Mouse (Mus musculus) cerebellum, adult 11 months (tissue): ENCODE measurements around the gene Gm14124.
"Not testable (repeated sequence)": the region's sequence is repeated elsewhere in the genome, so short reads cannot be mapped to it uniquely, and the experiment has no call there.

ENCODE experiments used
- DNase-seq: peaks from one replicate; pipeline ENCODE4 v3.0.0; 2022

Gene Gm14124

DNA sequence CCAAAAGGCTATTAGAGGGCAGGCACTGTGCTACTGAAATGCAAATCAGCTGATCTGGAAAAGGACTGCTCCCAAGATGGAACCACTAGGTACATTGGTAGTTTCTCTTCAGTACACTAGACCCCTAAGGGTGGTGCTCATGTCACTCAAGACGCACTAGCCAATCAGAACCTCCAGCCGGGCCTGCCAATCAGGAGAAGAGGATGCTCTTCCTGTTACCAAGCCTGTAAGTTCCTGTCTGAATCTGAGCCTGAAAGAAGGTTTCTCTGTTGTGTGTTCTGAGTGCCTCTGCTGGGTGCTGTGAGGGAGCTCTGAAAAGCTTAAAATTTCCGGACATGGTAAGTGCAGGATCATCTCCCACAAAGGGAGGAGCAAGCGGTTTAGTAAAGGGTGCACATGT is at the start of gene Gm14124:
Gene Gm14124 (plus strand): TSS at position 227 of the 400 bp plus-strand sequence.
- not testable (repeated sequence) for DNase-seq

DNA sequence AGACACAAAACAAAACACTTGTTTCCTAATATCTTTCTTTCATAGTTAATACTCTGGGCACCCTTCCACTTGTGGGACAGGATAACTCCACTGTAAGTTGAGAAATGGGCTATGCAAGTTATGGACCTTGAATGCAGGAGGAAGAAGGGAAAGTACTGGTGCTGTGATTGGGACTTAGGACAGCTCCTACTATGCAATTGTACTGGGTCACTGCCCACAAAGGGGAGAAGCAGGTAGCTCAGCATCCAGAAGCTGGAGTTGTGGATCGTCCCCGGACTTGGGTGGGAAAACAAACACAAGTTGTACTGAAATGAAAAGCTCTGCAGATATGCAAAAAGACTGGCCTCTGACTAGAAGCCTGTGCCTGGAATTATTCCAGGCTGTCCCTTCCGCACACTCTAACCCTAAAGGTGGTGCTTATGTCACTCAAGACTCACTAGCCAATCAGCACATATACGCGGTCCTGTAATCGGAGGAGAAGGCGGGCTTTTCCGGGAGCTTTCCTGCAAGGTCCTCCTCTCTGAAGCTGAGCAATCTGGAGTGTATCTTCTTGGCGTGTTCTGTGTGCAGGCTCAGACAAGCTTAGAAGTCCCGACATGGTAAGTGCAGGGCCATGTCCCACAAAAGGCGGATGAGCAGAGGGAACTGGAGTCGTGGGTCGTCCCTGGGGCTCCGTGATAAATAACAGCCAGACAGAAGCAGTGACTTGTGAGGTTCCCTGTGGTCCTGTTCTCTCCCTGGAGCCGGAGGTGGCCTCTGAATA is 39.5 kb upstream of the Gm14124 start, which contains the start of gene Zfp937:
Gene Zfp937 (plus strand): TSS at position 474 of the 763 bp plus-strand sequence.
- DNase-seq, result peak; percentile 78

DNA sequence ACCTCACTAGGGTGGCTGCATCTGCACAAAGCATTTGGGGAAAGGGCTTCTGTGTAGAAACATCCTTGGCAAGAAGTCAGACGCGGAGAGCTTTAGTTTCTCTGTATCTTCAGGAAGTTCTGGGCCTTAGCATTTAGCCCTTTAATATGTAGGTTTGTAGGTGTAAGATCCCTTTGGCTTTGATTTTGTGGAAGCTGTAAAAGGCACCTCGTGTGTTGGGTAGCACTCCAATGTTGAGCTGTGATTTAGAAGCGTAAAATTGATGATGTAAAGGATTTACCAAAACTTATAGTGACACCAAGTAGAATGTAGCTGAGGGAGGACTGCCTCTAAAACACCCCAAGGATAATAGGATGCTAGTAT is 39.0 kb upstream of the Gm14124 start:
- not testable (repeated sequence) for DNase-seq

DNA sequence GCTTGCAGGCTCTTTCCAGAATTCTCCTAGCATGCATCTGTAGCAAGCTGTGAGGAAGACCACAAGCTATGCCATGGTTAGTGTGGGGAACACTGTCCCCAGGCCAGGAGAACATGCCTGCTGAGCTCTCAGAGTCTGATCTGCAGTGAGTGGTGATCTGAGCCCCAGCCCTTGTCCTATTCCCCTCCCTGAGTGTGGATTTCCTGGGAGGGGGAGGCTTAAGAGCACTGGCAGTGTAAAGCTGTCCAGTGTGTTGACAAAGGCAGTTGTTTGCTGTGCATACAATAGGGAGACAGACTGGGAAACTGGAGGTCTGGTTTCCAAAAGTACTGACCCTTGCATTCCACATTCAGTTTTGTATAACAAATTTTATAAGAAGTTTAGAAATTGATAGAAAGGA is 34.1 kb upstream of the Gm14124 start:
- not testable (repeated sequence) for DNase-seq

- no peak for DNase-seq
Measured at GRCm38 (mm10) chr2:150243211-150243610, 14.1 kb upstream of the Gm14124 start.

- DNase-seq, result not testable (repeated sequence)
Measured at GRCm38 (mm10) chr2:150255491-150255890, 1.8 kb upstream of the Gm14124 start, which contains the start of gene Gm21994. Gene Gm21994 (minus strand): TSS chr2:150255591.

DNA sequence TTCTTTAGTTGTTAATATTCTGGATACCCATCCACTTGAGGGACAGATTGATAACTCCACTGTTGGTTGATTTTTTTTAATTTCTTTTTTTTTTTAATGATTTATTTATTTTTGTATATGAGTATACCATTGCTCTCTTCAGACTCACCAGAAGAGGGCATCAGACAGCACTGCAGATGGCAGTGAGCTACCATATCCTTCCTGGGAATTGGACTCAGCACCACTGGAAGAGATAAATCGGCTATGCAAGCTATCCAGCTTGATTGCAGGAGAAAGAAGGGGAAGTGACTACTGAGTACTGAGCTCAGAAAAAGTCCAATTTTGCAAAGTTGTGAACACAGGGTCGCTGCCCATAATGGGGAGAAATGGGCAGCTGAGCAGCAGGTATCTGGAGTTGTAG is 456 bp upstream of the Gm14124 start:
- DNase-seq, result not testable (repeated sequence)

DNA sequence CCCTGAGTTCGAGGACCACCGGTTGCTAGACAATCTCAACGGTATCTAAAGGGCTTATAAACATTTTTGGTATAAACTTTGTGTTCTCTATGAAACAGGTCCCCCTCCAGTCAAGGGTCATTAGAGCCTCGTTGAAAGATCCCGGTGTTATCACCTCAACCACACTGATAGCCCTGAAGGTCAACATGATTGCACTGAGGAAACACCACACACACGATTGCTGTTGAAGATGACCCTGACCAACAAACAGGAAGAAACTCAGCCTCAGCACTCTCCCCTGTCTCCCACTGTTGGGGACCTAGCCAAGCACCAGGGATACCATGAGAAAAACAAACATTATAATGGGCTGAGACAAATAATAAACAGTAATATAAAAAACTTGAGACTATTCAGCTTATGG is 36.4 kb downstream of the Gm14124 start:
- no peak for DNase-seq

DNA sequence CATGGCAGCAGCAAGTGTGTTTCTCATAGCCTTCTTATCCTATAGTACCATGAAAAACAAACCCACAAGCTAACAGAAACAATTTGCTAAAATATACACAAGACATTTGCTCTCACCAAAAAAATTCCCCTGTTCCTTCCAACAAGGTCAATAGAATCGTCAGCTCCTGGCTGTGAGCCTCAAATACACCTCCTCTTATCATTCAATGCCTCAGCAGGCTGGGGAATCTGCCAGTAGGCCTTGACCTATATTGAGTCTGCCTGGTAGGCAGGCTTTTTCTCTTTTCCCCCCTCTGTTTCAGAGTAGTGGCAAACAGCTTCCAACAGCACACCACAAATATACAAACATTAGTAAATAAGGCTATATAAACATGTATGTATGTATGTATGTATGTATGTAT is 41.8 kb downstream of the Gm14124 start:
- no peak for DNase-seq

GRCm38 (mm10) chr2:150307183-150307773 is 50.0 kb downstream of the Gm14124 start:
- no peak for DNase-seq

GRCm38 (mm10) chr2:150310952-150311884 is 53.9 kb downstream of the Gm14124 start:
- peak; percentile 85 for DNase-seq

- DNase-seq, result no peak
Measured at GRCm38 (mm10) chr2:150316140-150316539, 58.8 kb downstream of the Gm14124 start.

DNA sequence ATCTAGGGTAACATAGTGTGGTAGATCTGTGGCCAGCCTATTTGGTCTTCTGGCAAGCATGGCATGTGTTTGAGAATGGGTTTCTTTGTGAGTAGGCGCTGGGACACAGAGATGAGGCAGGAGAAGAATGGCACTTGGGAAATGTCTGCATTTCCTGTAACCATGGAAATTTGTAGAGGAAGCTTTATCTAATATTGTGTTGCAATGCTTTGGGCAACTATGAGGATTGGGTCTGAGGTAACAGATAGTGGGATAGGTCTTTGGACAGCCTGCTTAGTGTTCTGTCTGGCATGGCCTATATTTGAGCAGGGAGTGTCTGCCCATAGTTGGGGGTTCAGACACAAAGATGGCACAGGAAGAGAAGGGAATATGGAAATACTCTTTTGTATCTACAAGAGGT is 61.7 kb downstream of the Gm14124 start:
- DNase-seq, result no peak
